Mouse (Mus musculus) MEL (cell line): Measurements from ENCODE around the gene Sf3b5. TPM values are rescaled to one million over a fixed set of nuclear protein-coding genes. Genes with fewer than 3 reads are reported as not detected.

Experiments used
- DNase-seq: peaks from one replicate; pipeline ENCODE4 v3.0.0; 2011; ENCODE audit warnings: low read depth, low spot score
- H3K27ac ChIP-seq: 2 replicates; pipeline ENCODE4 v1.5.1; 2012; ENCODE audit warnings: low read depth, mild to moderate bottlenecking, control low read depth, low read length, moderate library complexity; ENCODE audit not compliant: control insufficient read depth
- H3K27me3 ChIP-seq, 2 experiments: fragments of 150-350 bp in 1 of 2; sonication (generic) in 1 of 2; 2 replicates each; pipeline ENCODE4 v1.6.1; 2012; ENCODE audit warnings: low read length in 2 of 2, mild to moderate bottlenecking in 2 of 2, improper control_type of control experiment in 1 of 2, moderate library complexity in 1 of 2; ENCODE audit not compliant: insufficient read depth in 2 of 2, control insufficient read depth in 1 of 2
- H3K36me3 ChIP-seq, 2 experiments: 2 replicates each; pipeline ENCODE4 v1.6.1; 2012 to 2014; ENCODE audit warnings: low read length in 2 of 2, improper control_type of control experiment in 1 of 2, inconsistent platforms in 1 of 2, mild to moderate bottlenecking in 1 of 2; ENCODE audit not compliant: insufficient read depth in 2 of 2, control insufficient read depth in 1 of 2
- H3K4me1 ChIP-seq, 2 experiments: fragments of 150-350 bp in 1 of 2; sonication (generic) in 1 of 2; 2 replicates each; pipeline ENCODE4 v1.6.1; 2012; ENCODE audit warnings: low read length in 2 of 2, improper control_type of control experiment in 1 of 2, mild to moderate bottlenecking in 1 of 2; ENCODE audit not compliant: insufficient read depth in 2 of 2, control insufficient read depth in 1 of 2
- H3K4me3 ChIP-seq, 2 experiments: fragments of 150-350 bp in 1 of 2; sonication (generic) in 1 of 2; 2 replicates each; pipeline ENCODE4 v1.5.1; 2012; ENCODE audit warnings: low read depth in 2 of 2, low read length in 2 of 2, mild to moderate bottlenecking in 2 of 2, moderate library complexity in 2 of 2, control low read depth in 1 of 2, improper control_type of control experiment in 1 of 2; ENCODE audit not compliant: control insufficient read depth in 1 of 2, insufficient read depth in 1 of 2
- H3K79me2 ChIP-seq: 2 replicates; pipeline ENCODE4 v1.6.1; 2012; ENCODE audit warnings: mild to moderate bottlenecking, low read length, moderate library complexity; ENCODE audit not compliant: control insufficient read depth, poor library complexity, insufficient read depth
- H3K9ac ChIP-seq: 2 replicates; pipeline ENCODE4 v1.6.1; 2012; ENCODE audit warnings: low read depth, mild to moderate bottlenecking, control low read depth, low read length, moderate library complexity; ENCODE audit not compliant: control insufficient read depth, poor library complexity, severe bottlenecking
- H3K9me3 ChIP-seq: fragments of 150-350 bp; sonication (generic); replicated peaks from 2 replicates; pipeline ENCODE4 v1.6.1; 2012; ENCODE audit warnings: mild to moderate bottlenecking, low read length, improper control_type of control experiment, moderate library complexity; ENCODE audit not compliant: insufficient read depth
- CHD1 ChIP-seq: IDR thresholded peaks from 2 replicates; pipeline ENCODE4 v1.6.1; 2012; ENCODE audit warnings: low read depth, mild to moderate bottlenecking, inconsistent platforms, low read length, improper control_type of control experiment
- ELF1 ChIP-seq: IDR thresholded peaks from 2 replicates; pipeline ENCODE4 v1.6.1; 2014; ENCODE audit warnings: low read depth, mild to moderate bottlenecking, inconsistent platforms, low read length, improper control_type of control experiment, moderate library complexity
- EP300 ChIP-seq, 2 experiments: IDR thresholded peaks; 2 replicates each; pipeline ENCODE4 v1.6.1; 2011; ENCODE audit warnings: improper control_type of control experiment in 2 of 2, low read length in 2 of 2, low read depth in 1 of 2, mild to moderate bottlenecking in 1 of 2
- GABPA ChIP-seq: IDR thresholded peaks from 2 replicates; pipeline ENCODE4 v1.6.1; 2012; ENCODE audit warnings: low read depth, mild to moderate bottlenecking, inconsistent platforms, low read length, improper control_type of control experiment, moderate library complexity
- HCFC1 ChIP-seq: IDR thresholded peaks from 2 replicates; pipeline ENCODE4 v1.6.1; 2012; ENCODE audit warnings: low read depth, mild to moderate bottlenecking, inconsistent platforms, low read length, improper control_type of control experiment, moderate library complexity
- MEF2A ChIP-seq: IDR thresholded peaks from 2 replicates; pipeline ENCODE4 v1.6.1; 2014; ENCODE audit warnings: low read depth, mild to moderate bottlenecking, inconsistent platforms, low read length, improper control_type of control experiment; ENCODE audit not compliant: poor library complexity, insufficient replicate concordance, severe bottlenecking; ENCODE audit errors: extremely low read depth
- MXI1 ChIP-seq: IDR thresholded peaks from 2 replicates; pipeline ENCODE4 v1.6.1; 2011; ENCODE audit warnings: mild to moderate bottlenecking, low read depth, low read length, improper control_type of control experiment
- MYC ChIP-seq: IDR thresholded peaks from 2 replicates; pipeline ENCODE4 v1.6.1; 2011; ENCODE audit warnings: low read depth, mild to moderate bottlenecking, low read length, improper control_type of control experiment, moderate library complexity
- NELFE ChIP-seq: IDR thresholded peaks from 2 replicates; pipeline ENCODE4 v1.6.1; 2011; ENCODE audit warnings: low read depth, low read length, improper control_type of control experiment
- POLR2A ChIP-seq, 2 experiments: IDR thresholded peaks; 2 replicates each; pipeline ENCODE4 v1.6.1; 2011 to 2012; ENCODE audit warnings: low read length in 2 of 2, mild to moderate bottlenecking in 2 of 2, control low read depth in 1 of 2, improper control_type of control experiment in 1 of 2, low read depth in 1 of 2, moderate library complexity in 1 of 2; ENCODE audit not compliant: control insufficient read depth in 1 of 2, insufficient read depth in 1 of 2, poor library complexity in 1 of 2
- POLR2AphosphoS2 ChIP-seq: IDR thresholded peaks from 2 replicates; pipeline ENCODE4 v1.6.1; 2011; ENCODE audit warnings: low read length, improper control_type of control experiment
- TAL1 ChIP-seq: IDR thresholded peaks from 2 replicates; pipeline ENCODE4 v1.6.1; 2012; ENCODE audit warnings: mild to moderate bottlenecking, inconsistent platforms, low read length, moderate library complexity, mixed read lengths
- UBTF ChIP-seq: IDR thresholded peaks from 2 replicates; pipeline ENCODE4 v1.6.1; 2012; ENCODE audit warnings: low read depth, mild to moderate bottlenecking, inconsistent platforms, low read length, improper control_type of control experiment, moderate library complexity, borderline replicate concordance; ENCODE audit not compliant: insufficient read depth
- USF1 ChIP-seq: IDR thresholded peaks from 2 replicates; pipeline ENCODE4 v1.6.1; 2014; ENCODE audit warnings: low read depth, mild to moderate bottlenecking, inconsistent platforms, low read length, improper control_type of control experiment, moderate library complexity
- USF2 ChIP-seq, 2 experiments: IDR thresholded peaks; 2 replicates each; pipeline ENCODE4 v1.6.1; 2011 to 2012; ENCODE audit warnings: improper control_type of control experiment in 2 of 2, low read length in 2 of 2, borderline replicate concordance in 1 of 2, inconsistent platforms in 1 of 2, low read depth in 1 of 2, mild to moderate bottlenecking in 1 of 2; ENCODE audit not compliant: insufficient read depth in 1 of 2
- ZC3H11A ChIP-seq: IDR thresholded peaks from 2 replicates; pipeline ENCODE4 v1.6.1; 2012; ENCODE audit warnings: low read depth, mild to moderate bottlenecking, inconsistent platforms, low read length, improper control_type of control experiment
- ZKSCAN1 ChIP-seq: IDR thresholded peaks from 2 replicates; pipeline ENCODE4 v1.6.1; 2012; ENCODE audit warnings: low read depth, mild to moderate bottlenecking, inconsistent platforms, low read length, improper control_type of control experiment, moderate library complexity
- ZNF384 ChIP-seq: IDR thresholded peaks from 2 replicates; pipeline ENCODE4 v1.6.1; 2012; ENCODE audit warnings: low read depth, mild to moderate bottlenecking, inconsistent platforms, low read length, improper control_type of control experiment
- polyA plus RNA-seq, 2 experiments: library from polyadenylated mRNA; stranded (reverse) in 1 of 2; unstranded in 1 of 2; fragments of >175 nt in 1 of 2; fragments of >200 nt in 1 of 2; gene quantifications; 2 replicates each; pipeline versions ENCODE4 v1.2.1 to v1.2.4; 2012; ENCODE audit warnings: low replicate concordance in 2 of 2, low read depth in 1 of 2; ENCODE audit not compliant: insufficient read length in 2 of 2, insufficient read depth in 1 of 2, missing spikeins in 1 of 2
- total RNA-seq: library from RNA; depleted of rRNA; stranded (reverse); fragments of 300-350 nt; gene quantifications from 2 replicates; pipeline ENCODE4 v1.2.3, GENCODE M21; 2012; rRNA removed

The Sf3b5 gene
- total RNA-seq: 16.6 and 17.5 TPM in 2 replicates
- 10 to 100 TPM in 1 of 2 experiments, not detected in 1; 57.4 TPM for polyA plus RNA-seq

DNA sequence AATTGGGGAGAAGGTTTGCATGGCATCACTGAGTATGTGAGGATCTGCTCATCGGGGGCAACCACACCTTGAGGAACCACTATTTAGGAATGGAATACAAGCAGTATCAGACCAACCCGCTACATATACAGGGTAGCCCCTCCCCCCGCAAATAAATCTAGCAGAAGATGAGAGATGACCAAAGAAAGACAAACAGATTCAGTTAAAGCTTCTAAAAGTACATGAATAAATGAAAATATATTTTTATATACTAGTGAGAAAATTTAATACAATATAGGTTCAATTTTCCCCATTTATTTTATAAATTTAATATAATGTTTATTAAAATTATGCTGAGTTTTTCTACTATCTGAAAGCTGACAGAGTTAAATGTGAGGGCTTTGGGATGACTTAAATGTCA is at the start of gene Sf3b5:
Sf3b5 (plus strand) TSS at position 301 of the 400 bp plus-strand sequence.
- Histone ChIP-seq H3K27me3 (no peaks in the 10 kb centered on the region), H3K4me1 (peaks cover 0 to 5% of the 10 kb centered on the region in 2 experiments; a peak in 2 of 4 replicates), H3K9ac (no peak within 1 kb of the TSS), H3K27ac (no peak within 1 kb of the TSS), H3K36me3 (peaks cover 0 to 6% of the 10 kb centered on the region in 2 experiments; a peak in 2 of 4 replicates), H3K4me3 (peak within 1 kb of the TSS; percentile 33 to 56; a peak in 3 of 4 replicates), H3K79me2 (peaks cover 11% of the 10 kb centered on the region), H3K9me3 (no peaks in the 10 kb centered on the region)
- no peak for TF ChIP-seq UBTF
- no peak for TF ChIP-seq HCFC1
- TF ChIP-seq USF1: no peak
- no peak for TF ChIP-seq POLR2AphosphoS2
- no peak for TF ChIP-seq ZNF384
- TF ChIP-seq USF2 (IDR thresholded peaks at IDR 0.05; ENCODE audit: borderline replicate concordance in 1 of 2, insufficient read depth in 1 of 2, low read depth in 1 of 2, low read length in 2 of 2): no peak
- TF ChIP-seq ELF1: no peak
- TF ChIP-seq MEF2A: no peak
- TF ChIP-seq ZC3H11A: no peak
- no peak for TF ChIP-seq MYC
- TF ChIP-seq GABPA: no peak
- no peak for TF ChIP-seq TAL1
- TF ChIP-seq EP300 (IDR thresholded peaks at IDR 0.05; ENCODE audit: low read depth in 1 of 2, low read length in 2 of 2): no peak
- TF ChIP-seq NELFE: no peak
- TF ChIP-seq POLR2A (IDR thresholded peaks at IDR 0.05; ENCODE audit: control insufficient read depth in 1 of 2, insufficient read depth in 1 of 2, low read depth in 1 of 2, low read length in 2 of 2, poor library complexity in 1 of 2): no peak
- DNase-seq: no peak

DNA sequence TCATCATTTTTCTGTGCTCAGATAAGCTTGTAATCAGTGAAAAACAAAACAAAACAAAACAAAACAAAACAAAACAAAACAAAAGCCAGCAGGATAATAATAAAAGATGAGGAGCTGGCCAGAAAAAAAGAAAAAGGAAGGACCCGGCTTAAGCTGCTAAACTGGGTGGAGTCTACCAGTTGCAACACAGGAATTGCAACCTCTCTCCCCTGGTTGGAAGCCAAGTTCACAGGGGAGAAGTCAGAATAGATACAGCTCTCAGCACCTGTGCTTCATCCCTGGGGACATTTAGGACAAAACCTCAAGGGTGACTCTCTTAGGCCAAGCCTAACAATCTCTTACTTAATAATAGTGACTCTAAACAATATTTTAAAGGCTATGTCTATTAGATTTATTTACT is 49.3 kb upstream of the Sf3b5 start:
- no peak overlapping the region for H3K27ac ChIP-seq
- no peaks in the 10 kb centered on the region for H3K79me2 ChIP-seq
- H3K27me3 ChIP-seq: no peaks in the 10 kb centered on the region
- TF ChIP-seq POLR2AphosphoS2 (no peak), MXI1 (no peak), EP300 (IDR thresholded peaks at IDR 0.05; ENCODE audit: low read depth in 1 of 2, low read length in 2 of 2) (no peak), MYC (no peak), NELFE (no peak), CHD1 (no peak), USF2 (IDR thresholded peaks at IDR 0.05; ENCODE audit: borderline replicate concordance in 1 of 2, insufficient read depth in 1 of 2, low read depth in 1 of 2, low read length in 2 of 2) (no peak), ZKSCAN1 (no peak)
- H3K36me3 ChIP-seq: peaks cover 0 to 2% of the 10 kb centered on the region in 2 experiments; a peak in 2 of 4 replicates
- no peak overlapping the region for H3K4me3 ChIP-seq
- H3K9ac ChIP-seq: no peak overlapping the region
- no peaks in the 10 kb centered on the region for H3K9me3 ChIP-seq
- peaks cover 0 to 2% of the 10 kb centered on the region in 2 experiments; a peak in 1 of 4 replicates for H3K4me1 ChIP-seq
- no peak for DNase-seq
